Mouse (Mus musculus) testis, adult 2 months (tissue): Measurements from ENCODE around the gene Crot. TPM values are rescaled to one million over a fixed set of nuclear protein-coding genes. Genes with fewer than 3 reads are reported as not detected.
A peak's percentile ranks its signal among the peaks of the same experiment; 100 is the strongest.

Experiments used
- H3K27ac ChIP-seq: fragments of 200-500 bp; 2 replicates; pipeline ENCODE4 v1.5.1; 2012; ENCODE audit warnings: low read depth, low read length; ENCODE audit not compliant: control insufficient read depth, insufficient read depth
- H3K27me3 ChIP-seq: fragments of 200-500 bp; 2 replicates; pipeline ENCODE4 v1.6.1; 2012; ENCODE audit warnings: mild to moderate bottlenecking, low read length, moderate library complexity; ENCODE audit not compliant: control insufficient read depth, insufficient read depth
- H3K36me3 ChIP-seq: fragments of 200-500 bp; 2 replicates; pipeline ENCODE4 v1.6.1; 2012; ENCODE audit warnings: mild to moderate bottlenecking, low read length; ENCODE audit not compliant: control insufficient read depth, insufficient read depth
- H3K4me1 ChIP-seq: fragments of 200-500 bp; 2 replicates; pipeline ENCODE4 v1.6.1; 2012; ENCODE audit warnings: low read length; ENCODE audit not compliant: control insufficient read depth, insufficient read depth
- H3K4me3 ChIP-seq: fragments of 200-500 bp; 2 replicates; pipeline ENCODE4 v1.5.1; 2012; ENCODE audit warnings: low read depth, mild to moderate bottlenecking, low read length, moderate library complexity, mixed read lengths; ENCODE audit not compliant: control insufficient read depth
- CTCF ChIP-seq: fragments of 200-500 bp; IDR thresholded peaks from 2 replicates; pipeline ENCODE4 v1.5.1; 2012; ENCODE audit warnings: low read depth, mild to moderate bottlenecking, inconsistent platforms, low read length, moderate library complexity; ENCODE audit not compliant: control insufficient read depth, insufficient read depth, insufficient replicate concordance
- POLR2A ChIP-seq: fragments of 200-500 bp; IDR thresholded peaks from 2 replicates; pipeline ENCODE4 v1.6.1; 2012; ENCODE audit warnings: low read depth, mild to moderate bottlenecking, inconsistent platforms, low read length, moderate library complexity; ENCODE audit not compliant: control insufficient read depth
- polyA plus RNA-seq: library from polyadenylated mRNA; depleted of rRNA; stranded (reverse); fragments of >200 nt; gene quantifications from 2 replicates; pipeline ENCODE4 v1.2.3, GENCODE M21; 2012; rRNA removed

Crot gene
- 3.0 and 3.8 TPM in 2 replicates for polyA plus RNA-seq

DNA sequence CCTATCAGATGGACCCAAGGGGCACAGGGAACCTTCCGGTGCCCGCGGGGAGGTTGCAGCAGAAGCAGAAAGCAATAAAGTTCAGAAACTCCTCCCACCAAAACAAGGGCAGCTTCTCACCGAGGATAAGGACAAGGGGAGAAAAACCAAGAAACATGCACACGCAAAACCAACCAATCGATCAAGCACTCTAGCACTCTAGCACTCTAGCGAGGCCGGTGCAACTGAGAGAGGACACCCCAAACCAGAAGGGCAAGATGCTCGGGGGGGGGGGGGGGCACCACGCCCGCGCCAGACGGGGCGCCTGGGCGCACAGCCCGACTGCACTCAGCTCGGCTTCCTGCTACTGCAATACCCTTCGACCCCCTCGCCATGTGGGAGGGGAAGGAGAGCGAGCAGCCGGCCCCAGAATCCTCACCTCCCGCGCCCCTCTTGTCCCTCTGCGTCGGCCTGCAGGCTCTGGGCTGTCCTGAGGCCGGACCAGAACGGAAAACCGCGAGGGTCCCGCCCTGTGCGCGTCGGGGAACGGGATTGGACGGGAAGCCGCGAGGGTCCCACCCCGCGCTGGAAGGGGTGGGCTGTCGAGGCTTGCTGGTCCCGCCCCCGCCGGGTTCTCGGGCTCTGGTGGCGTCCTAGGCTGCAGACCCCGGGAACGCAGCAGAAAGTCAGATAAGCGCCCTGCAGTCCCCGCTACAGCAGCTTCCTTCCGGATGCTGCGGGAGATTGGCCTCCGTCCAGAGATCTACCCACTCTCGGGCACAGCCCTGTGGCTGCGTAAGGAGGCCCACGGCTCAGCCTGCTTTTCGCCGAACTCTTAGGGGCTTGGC, at the start of gene Crot:
Gene Crot (minus strand): TSS at position 639 of the 827 bp plus-strand sequence.
- TF ChIP-seq CTCF (no peak), POLR2A (peak; percentile 73)
- no peaks in the 10 kb centered on the region for H3K27me3 ChIP-seq
- H3K27ac ChIP-seq: peak within 1 kb of the TSS; percentile 46; the same call in 1 of the 2 replicates
- peaks cover 3% of the 10 kb centered on the region; the same call in 1 of the 2 replicates for H3K4me1 ChIP-seq
- H3K36me3 ChIP-seq: no peaks in the 10 kb centered on the region
- H3K4me3 ChIP-seq: peak within 1 kb of the TSS; percentile 91

DNA sequence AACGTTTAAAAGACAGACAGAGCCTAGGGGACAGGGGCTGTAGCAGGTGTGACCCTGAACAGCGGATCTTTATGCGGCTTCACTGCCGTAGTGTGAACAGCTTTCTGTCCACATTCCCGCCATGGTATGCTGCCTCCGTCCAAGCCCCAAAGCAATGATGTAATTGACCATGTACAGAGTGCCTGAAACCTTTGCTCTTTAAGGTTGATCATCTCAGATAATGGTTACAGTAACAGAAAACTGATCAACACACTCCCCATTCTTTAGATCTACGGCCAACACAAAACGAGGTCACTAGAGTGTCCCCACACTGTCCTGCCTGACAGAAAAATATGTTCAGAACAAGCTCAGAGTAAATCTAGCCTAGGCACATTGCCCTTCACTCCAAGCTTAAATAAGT, 48.8 kb upstream of the Crot start:
- no peak overlapping the region for H3K27ac ChIP-seq
- H3K36me3 ChIP-seq: no peaks in the 10 kb centered on the region
- H3K27me3 ChIP-seq: no peaks in the 10 kb centered on the region
- TF ChIP-seq POLR2A: no peak
- no peak for TF ChIP-seq CTCF
- H3K4me3 ChIP-seq: no peak overlapping the region
- H3K4me1 ChIP-seq: no peaks in the 10 kb centered on the region

DNA sequence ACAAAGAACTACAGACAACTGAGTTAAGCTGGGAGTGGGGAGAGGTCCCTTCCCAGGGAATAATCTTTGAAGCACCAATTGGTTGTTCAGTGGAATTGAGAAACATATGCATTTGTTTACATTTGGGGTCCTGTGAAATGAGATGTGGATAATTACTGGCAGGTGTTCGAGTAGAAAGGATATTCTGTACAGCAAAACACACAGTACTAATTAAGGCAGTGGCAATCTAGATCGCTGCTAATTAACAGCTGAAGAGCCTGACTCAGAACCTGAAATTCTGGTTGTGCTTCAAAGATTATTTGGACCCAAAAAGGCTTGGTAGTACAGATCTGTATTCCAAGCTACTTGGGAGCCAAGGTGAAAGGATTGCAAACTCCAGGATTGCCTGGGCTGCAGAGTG, 47.7 kb upstream of the Crot start:
- no peaks in the 10 kb centered on the region for H3K36me3 ChIP-seq
- H3K27ac ChIP-seq: no peak overlapping the region

DNA sequence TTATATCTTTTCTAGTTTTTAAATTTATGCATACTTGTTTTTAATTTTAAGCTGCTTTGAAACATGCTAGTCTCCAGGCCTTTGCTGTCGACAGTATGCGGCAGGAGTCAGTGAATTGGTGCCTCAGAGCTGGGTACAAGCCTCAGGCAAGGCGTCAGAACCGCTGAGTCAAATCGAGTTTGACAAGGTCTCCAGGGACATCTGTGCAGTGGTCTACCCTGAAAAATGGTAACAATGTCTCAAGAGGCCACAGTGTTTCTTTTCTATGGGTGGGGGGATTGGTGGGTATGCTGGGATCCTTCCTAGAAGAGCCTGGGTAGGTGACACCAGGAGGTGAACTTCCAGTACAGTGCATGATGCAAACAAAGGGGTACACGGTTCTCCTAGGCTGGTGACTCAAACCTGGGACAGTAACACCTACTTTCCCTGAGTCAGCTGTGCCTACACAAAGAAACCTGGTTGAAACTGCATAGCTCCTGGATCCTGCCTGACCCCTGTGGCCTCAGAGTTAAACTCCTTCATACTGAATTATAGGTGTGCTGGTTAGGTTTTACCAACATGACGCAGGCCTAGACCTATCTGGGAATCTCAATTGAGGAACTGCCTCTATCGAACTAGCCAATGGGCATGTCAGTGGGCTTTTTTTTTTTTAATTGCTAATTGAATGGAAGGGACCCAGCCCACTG, 46.6 kb upstream of the Crot start:
- Histone ChIP-seq H3K36me3 (no peaks in the 10 kb centered on the region), H3K27ac (no peak overlapping the region), H3K4me3 (no peak overlapping the region), H3K27me3 (no peaks in the 10 kb centered on the region), H3K4me1 (no peaks in the 10 kb centered on the region)
- TF ChIP-seq CTCF (no peak), POLR2A (no peak)

More for the DNA sequence above, 47.7 kb upstream of the Crot start:
- TF ChIP-seq POLR2A (no peak), CTCF (no peak)
- H3K27me3 ChIP-seq: no peaks in the 10 kb centered on the region
- H3K4me3 ChIP-seq: no peak overlapping the region
- no peaks in the 10 kb centered on the region for H3K4me1 ChIP-seq

DNA sequence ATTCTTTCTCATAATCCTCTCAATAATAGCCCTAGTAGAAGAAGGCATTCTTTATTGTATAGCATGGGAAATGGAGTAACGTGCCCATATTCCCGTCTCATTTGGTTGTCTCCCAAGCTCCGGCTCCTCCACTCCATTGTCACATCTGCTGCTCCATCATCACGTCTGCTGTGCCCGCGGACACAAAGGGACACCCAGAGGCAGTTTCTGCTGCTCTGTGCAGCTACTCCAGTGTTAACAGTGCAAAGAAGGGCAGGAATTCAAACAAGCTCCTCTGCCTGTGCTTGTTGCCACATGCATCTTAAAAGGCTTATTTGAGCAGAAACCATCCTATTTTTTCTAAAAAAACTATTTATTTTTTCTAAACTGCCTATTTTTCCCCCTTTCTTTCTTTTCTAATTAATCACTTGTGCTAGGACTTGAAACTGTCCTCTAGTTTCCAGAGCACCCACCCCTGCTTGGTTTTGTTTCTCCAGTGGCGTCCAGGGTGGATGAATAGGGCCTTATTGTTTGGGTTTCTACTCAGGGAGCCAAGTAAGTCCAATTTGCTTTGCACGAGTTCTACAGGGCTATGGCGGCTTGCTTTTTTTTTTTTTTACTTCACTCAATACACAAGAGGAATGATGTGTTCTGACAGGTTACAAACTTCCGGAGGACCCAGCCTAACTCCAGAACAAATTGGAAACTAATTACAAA, 45.7 kb upstream of the Crot start:
- TF ChIP-seq POLR2A: no peak
- TF ChIP-seq CTCF: no peak
- Histone ChIP-seq H3K4me1 (no peaks in the 10 kb centered on the region), H3K27me3 (no peaks in the 10 kb centered on the region), H3K27ac (no peak overlapping the region), H3K36me3 (no peaks in the 10 kb centered on the region), H3K4me3 (no peak overlapping the region)

DNA sequence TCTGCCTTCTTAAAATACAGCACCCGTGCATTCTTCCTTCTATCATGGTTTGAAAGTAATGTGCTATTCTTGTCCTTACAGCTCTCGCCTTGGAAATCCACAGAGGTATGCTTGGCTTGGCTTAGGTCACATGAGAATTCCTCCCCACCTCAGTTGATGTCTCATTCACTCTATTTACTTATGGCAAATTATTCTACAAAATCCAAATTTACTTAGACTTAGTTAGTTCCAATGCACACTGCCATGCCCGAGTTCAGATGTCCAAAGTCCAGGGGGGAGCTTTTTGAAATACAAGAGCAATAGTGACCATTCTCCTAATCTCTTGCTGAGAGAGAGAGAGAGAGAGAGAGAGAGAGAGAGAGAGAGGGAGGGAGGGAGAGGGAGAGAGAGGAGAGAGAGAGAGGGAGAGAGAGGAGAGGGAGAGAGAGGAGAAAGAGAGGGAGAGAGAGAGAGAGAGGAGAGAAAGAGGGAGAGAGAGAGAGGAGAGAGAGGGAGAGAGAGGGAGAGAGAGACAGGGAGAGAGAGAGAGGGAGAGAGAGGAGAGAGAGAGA, 43.6 kb upstream of the Crot start:
- H3K27ac ChIP-seq: no peak overlapping the region
- H3K4me3 ChIP-seq: no peak overlapping the region
- H3K36me3 ChIP-seq: no peaks in the 10 kb centered on the region
- no peak for TF ChIP-seq POLR2A
- no peak for TF ChIP-seq CTCF
- H3K4me1 ChIP-seq: no peaks in the 10 kb centered on the region
- H3K27me3 ChIP-seq: no peaks in the 10 kb centered on the region
